Mouse (Mus musculus) limb, embryonic 15.5 days (tissue): ENCODE measurements around the gene Tmcc1. TPM values are rescaled to one million over a fixed set of nuclear protein-coding genes. Genes with fewer than 3 reads are reported as not detected.
A peak's percentile ranks its signal among the peaks of the same experiment; 100 is the strongest.

ENCODE experiments used
- ATAC-seq: fragments of 200-750 bp; cut with Nextera tagmentation; 2 replicates; pipeline ENCODE4 v1.8.0; 2017; ENCODE audit warnings: low read depth, moderate TSS enrichment; ENCODE audit not compliant: insufficient number of reproducible peaks, low FRiP score, low TSS enrichment
- H3K27ac ChIP-seq: fragments of 300-500 bp; sonication (generic); 2 replicates; pipeline ENCODE4 v1.5.1; 2015; ENCODE audit warnings: moderate library complexity, mild to moderate bottlenecking, inconsistent platforms
- H3K27me3 ChIP-seq: fragments of 300-500 bp; sonication (generic); 2 replicates; pipeline ENCODE4 v1.6.1; 2015; ENCODE audit warnings: inconsistent platforms
- H3K36me3 ChIP-seq: fragments of 300-500 bp; sonication (generic); 2 replicates; pipeline ENCODE4 v1.6.1; 2015; ENCODE audit warnings: inconsistent platforms
- H3K4me1 ChIP-seq: fragments of 300-500 bp; sonication (generic); 2 replicates; pipeline ENCODE4 v1.6.1; 2015; ENCODE audit warnings: inconsistent platforms
- H3K4me2 ChIP-seq: fragments of 300-500 bp; sonication (generic); 2 replicates; pipeline ENCODE4 v1.6.1; 2015; ENCODE audit warnings: mild to moderate bottlenecking, inconsistent platforms
- H3K4me3 ChIP-seq: fragments of 300-500 bp; sonication (generic); 2 replicates; pipeline ENCODE4 v1.5.1; 2015; ENCODE audit warnings: mild to moderate bottlenecking, inconsistent platforms
- H3K9ac ChIP-seq: fragments of 300-500 bp; sonication (generic); 2 replicates; pipeline ENCODE4 v1.6.1; 2015; ENCODE audit warnings: inconsistent platforms
- H3K9me3 ChIP-seq: fragments of 300-500 bp; sonication (generic); 2 replicates; pipeline ENCODE4 v1.6.1; 2016; ENCODE audit warnings: inconsistent platforms
- WGBS: fragments of 180-500 bp; shearing (Covaris S2); methylation state at CpG from one replicate; pipeline ENCODE4 v1.1.7; 2015; 5-methylcytosine and 5-hydroxymethylcytosine counted together
- polyA plus RNA-seq: library from polyadenylated mRNA; unstranded; fragments of >200 nt; fragmentation: Nextera tagmentation; extraction: Ambion mirVana; gene quantifications from 2 replicates; pipeline ENCODE4 v1.2.1, GENCODE M21; 2015

The Tmcc1 gene
- polyA plus RNA-seq, 1 experiment from 2014 or later: 12.0 TPM

GRCm38 (mm10) chr6:115996171-115996851 is 197.0 kb downstream of the Tmcc1 start:
- H3K4me3 ChIP-seq: no peak overlapping the region
- H3K4me1 ChIP-seq: peaks cover 54% of the 10 kb centered on the region
- no peak overlapping the region for H3K9ac ChIP-seq
- H3K36me3 ChIP-seq: no peaks in the 10 kb centered on the region
- 29% methylated on average over 6 of the region's 6 CpGs for WGBS
- no peak for ATAC-seq
- no peaks in the 10 kb centered on the region for H3K9me3 ChIP-seq
- H3K27ac ChIP-seq: peak overlapping the region; percentile 63; the same call in 1 of the 2 replicates
- H3K4me2 ChIP-seq: no peak overlapping the region
- H3K27me3 ChIP-seq: peaks cover 32% of the 10 kb centered on the region

GRCm38 (mm10) chr6:115995531-115995941 is 197.8 kb downstream of the Tmcc1 start:
- H3K4me2 ChIP-seq: peak overlapping the region; percentile 94
- H3K27ac ChIP-seq: peak overlapping the region; percentile 63
- no peak overlapping the region for H3K9ac ChIP-seq
- H3K36me3 ChIP-seq: no peaks in the 10 kb centered on the region
- WGBS: 56% methylated on average over 4 of the region's 4 CpGs
- no peaks in the 10 kb centered on the region for H3K9me3 ChIP-seq
- H3K27me3 ChIP-seq: peaks cover 39% of the 10 kb centered on the region
- H3K4me1 ChIP-seq: peaks cover 60% of the 10 kb centered on the region
- ATAC-seq: no peak
- H3K4me3 ChIP-seq: peak overlapping the region; percentile 62

- peak within 1 kb of the TSS; percentile 57 for H3K9ac ChIP-seq
These were observed 198.3 kb downstream of the Tmcc1 start, which contains the start of gene Plxnd1 for GRCm38 (mm10) chr6:115994877-115995520. Gene Plxnd1 (minus strand): TSS chr6:115995005.

GRCm38 (mm10) chr6:115994146-115994876 is 199.0 kb downstream of the Tmcc1 start:
- Histone ChIP-seq H3K4me3 (peak overlapping the region; percentile 62), H3K27ac (peak overlapping the region; percentile 84), H3K27me3 (peaks cover 42% of the 10 kb centered on the region), H3K36me3 (no peaks in the 10 kb centered on the region), H3K4me1 (peaks cover 59% of the 10 kb centered on the region), H3K9ac (peak overlapping the region; percentile 57), H3K4me2 (peak overlapping the region; percentile 94), H3K9me3 (no peaks in the 10 kb centered on the region)
- under 1% methylated on average over 89 of the region's 93 CpGs for WGBS
- no peak; the same call in 1 of the 2 replicates for ATAC-seq

More at GRCm38 (mm10) chr6:115994877-115995520, 198.3 kb downstream of the Tmcc1 start, which contains the start of gene Plxnd1:
- Histone ChIP-seq H3K4me3 (peak within 1 kb of the TSS; percentile 62), H3K27ac (peak within 1 kb of the TSS; percentile 84), H3K36me3 (no peaks in the 10 kb centered on the region), H3K27me3 (peaks cover 42% of the 10 kb centered on the region), H3K9me3 (no peaks in the 10 kb centered on the region), H3K4me2 (peak within 1 kb of the TSS; percentile 94), H3K4me1 (peaks cover 60% of the 10 kb centered on the region)
- peak; percentile 66 for ATAC-seq
- WGBS: 1% methylated on average over 41 of the region's 51 CpGs

- no peak for ATAC-seq
- WGBS: 1% methylated on average over 86 of the region's 86 CpGs
- peak overlapping the region; percentile 94 for H3K4me2 ChIP-seq
- peaks cover 42% of the 10 kb centered on the region for H3K27me3 ChIP-seq
- no peaks in the 10 kb centered on the region for H3K36me3 ChIP-seq
- H3K27ac ChIP-seq: peak overlapping the region; percentile 11; the same call in 1 of the 2 replicates
- H3K9me3 ChIP-seq: no peaks in the 10 kb centered on the region
- H3K4me3 ChIP-seq: peak overlapping the region; percentile 62
- peak overlapping the region; percentile 57 for H3K9ac ChIP-seq
- peaks cover 58% of the 10 kb centered on the region for H3K4me1 ChIP-seq
These were observed 199.7 kb downstream of the Tmcc1 start for GRCm38 (mm10) chr6:115993463-115994145.

GRCm38 (mm10) chr6:115992981-115993380 is 200.3 kb downstream of the Tmcc1 start:
- 51% methylated on average over 6 of the region's 6 CpGs for WGBS
- H3K4me1 ChIP-seq: peaks cover 55% of the 10 kb centered on the region
- H3K9me3 ChIP-seq: no peaks in the 10 kb centered on the region
- H3K9ac ChIP-seq: no peak overlapping the region
- H3K4me3 ChIP-seq: peak overlapping the region; percentile 62
- H3K27me3 ChIP-seq: peaks cover 42% of the 10 kb centered on the region
- H3K36me3 ChIP-seq: no peaks in the 10 kb centered on the region
- no peak for ATAC-seq
- peak overlapping the region; percentile 94 for H3K4me2 ChIP-seq
- no peak overlapping the region for H3K27ac ChIP-seq

GRCm38 (mm10) chr6:115991881-115992620 is 201.2 kb downstream of the Tmcc1 start:
- ATAC-seq: no peak
- H3K4me2 ChIP-seq: peak overlapping the region; percentile 94
- no peak overlapping the region for H3K27ac ChIP-seq
- 41% methylated on average over 10 of the region's 10 CpGs for WGBS
- 0 out of 2 replicates have a peak overlapping the region, but pooled peaks have one; percentile 14 for H3K9ac ChIP-seq
- H3K4me1 ChIP-seq: peaks cover 53% of the 10 kb centered on the region
- H3K9me3 ChIP-seq: no peaks in the 10 kb centered on the region
- H3K27me3 ChIP-seq: peaks cover 42% of the 10 kb centered on the region
- peak overlapping the region; percentile 62 for H3K4me3 ChIP-seq
- H3K36me3 ChIP-seq: no peaks in the 10 kb centered on the region

DNA sequence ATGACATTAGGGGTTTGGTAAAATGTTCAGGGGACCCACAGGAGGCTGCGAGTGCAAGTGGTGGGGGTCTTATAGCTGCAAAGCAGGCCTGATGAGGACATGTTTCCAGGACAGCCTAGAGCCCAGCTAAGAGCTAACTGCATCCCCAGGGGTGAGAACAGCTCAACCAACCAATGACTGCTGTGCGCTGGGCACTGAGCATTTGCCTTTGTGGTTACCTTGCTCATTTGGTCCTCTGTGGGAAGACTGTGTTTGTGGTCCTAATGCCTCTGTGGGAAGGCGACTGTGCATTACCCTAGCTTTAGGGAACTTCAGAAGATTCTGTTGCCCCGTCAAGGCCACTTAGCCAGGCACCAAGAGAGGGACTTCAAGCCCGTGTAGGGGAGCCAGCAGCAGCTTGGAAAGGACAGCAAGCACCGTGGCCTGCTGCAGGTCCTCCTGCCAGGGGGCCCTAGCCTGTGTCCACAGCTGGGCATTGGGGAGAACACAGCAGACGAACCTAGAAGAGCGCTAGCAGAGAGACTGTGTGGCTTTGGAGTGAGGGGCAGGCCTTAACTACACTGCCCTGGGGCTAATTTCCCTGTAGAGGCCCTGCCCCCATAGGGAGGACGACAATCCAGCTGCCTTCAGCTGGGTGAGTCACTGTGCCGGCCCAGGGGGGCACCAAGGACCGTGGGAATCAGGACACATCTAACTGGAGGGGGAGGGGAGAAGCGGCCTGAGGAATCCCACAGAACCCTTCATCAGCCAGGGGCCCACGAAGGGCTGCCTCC is 202.0 kb downstream of the Tmcc1 start:
- no peaks in the 10 kb centered on the region for H3K9me3 ChIP-seq
- H3K4me3 ChIP-seq: peak overlapping the region; percentile 62
- peaks cover 59% of the 10 kb centered on the region for H3K4me1 ChIP-seq
- peaks cover 42% of the 10 kb centered on the region for H3K27me3 ChIP-seq
- H3K27ac ChIP-seq: 0 out of 2 replicates have a peak overlapping the region, but pooled peaks have one; percentile 8
- 33% methylated on average over 13 of the region's 13 CpGs for WGBS
- no peaks in the 10 kb centered on the region for H3K36me3 ChIP-seq
- no peak for ATAC-seq
- H3K4me2 ChIP-seq: peak overlapping the region; percentile 94
- H3K9ac ChIP-seq: 0 out of 2 replicates have a peak overlapping the region, but pooled peaks have one; percentile 14

DNA sequence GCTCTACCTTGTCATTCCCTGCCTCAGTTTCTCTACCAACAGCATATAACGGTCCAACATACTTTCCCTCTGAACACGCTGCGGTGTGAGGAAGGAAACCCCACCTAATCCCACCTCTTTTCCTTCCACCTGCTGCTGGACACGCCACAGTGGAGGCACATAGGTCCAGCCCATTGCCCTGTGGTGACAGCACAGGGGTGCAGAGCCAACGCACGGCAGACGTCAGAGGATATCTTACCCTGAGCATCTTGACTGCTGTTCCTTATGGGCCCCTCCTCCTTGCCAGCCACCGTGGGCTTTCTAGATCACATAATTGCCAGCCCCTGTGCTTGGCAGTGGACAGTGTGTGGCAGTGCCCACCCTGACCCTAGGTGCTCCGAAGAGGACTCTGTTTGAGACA is 202.8 kb downstream of the Tmcc1 start:
- H3K9ac ChIP-seq: no peak overlapping the region
- H3K27me3 ChIP-seq: peaks cover 42% of the 10 kb centered on the region
- WGBS: 79% methylated on average over 9 of the region's 9 CpGs
- H3K4me3 ChIP-seq: peak overlapping the region; percentile 62
- no peak for ATAC-seq
- peak overlapping the region; percentile 94; the same call in 1 of the 2 replicates for H3K4me2 ChIP-seq
- H3K4me1 ChIP-seq: peaks cover 59% of the 10 kb centered on the region
- H3K27ac ChIP-seq: no peak overlapping the region
- no peaks in the 10 kb centered on the region for H3K9me3 ChIP-seq
- no peaks in the 10 kb centered on the region for H3K36me3 ChIP-seq

- 78% methylated on average over 3 of the region's 3 CpGs for WGBS
- Histone ChIP-seq H3K9me3 (no peaks in the 10 kb centered on the region), H3K9ac (no peak overlapping the region), H3K4me1 (peaks cover 63% of the 10 kb centered on the region), H3K4me3 (no peak overlapping the region), H3K4me2 (0 out of 2 replicates have a peak overlapping the region, but pooled peaks have one; percentile 94), H3K27ac (no peak overlapping the region), H3K36me3 (no peaks in the 10 kb centered on the region), H3K27me3 (peaks cover 42% of the 10 kb centered on the region)
- no peak for ATAC-seq
These were observed 203.2 kb downstream of the Tmcc1 start for GRCm38 (mm10) chr6:115990056-115990455.
